Mouse (Mus musculus) kidney, postnatal 14 days (tissue): ENCODE measurements around the gene Tmem116.
A peak's percentile ranks its signal among the peaks of the same experiment; 100 is the strongest.

Source experiments
- DNase-seq: peaks from one replicate; pipeline ENCODE4 v3.0.0; 2022; ENCODE audit warnings: mixed read lengths

The Tmem116 gene

GRCm38 (mm10) chr5:121543370-121543769 is 91.7 kb downstream of the Tmem116 start:
- no peak for DNase-seq

GRCm38 (mm10) chr5:121544910-121545792 is 93.5 kb downstream of the Tmem116 start, which contains the start of the genes Adam1a and Gm42878:
Gene Adam1a (minus strand): TSS chr5:121545482.
Gene Gm42878 (minus strand): TSS chr5:121545482.
- DNase-seq = no peak

GRCm38 (mm10) chr5:121545793-121546529 is 94.3 kb downstream of the Tmem116 start, which contains the start of gene Mapkapk5:
Gene Mapkapk5 (minus strand): TSS chr5:121545905.
- DNase-seq = peak; percentile 98

GRCm38 (mm10) chr5:121546530-121546895 is 94.8 kb downstream of the Tmem116 start:
- DNase-seq = peak; percentile 69

GRCm38 (mm10) chr5:121547084-121547483 is 95.4 kb downstream of the Tmem116 start:
- no peak for DNase-seq

- DNase-seq = no peak
Observed at GRCm38 (mm10) chr5:121549196-121549595, 97.5 kb downstream of the Tmem116 start.

GRCm38 (mm10) chr5:121562436-121562835 is 110.7 kb downstream of the Tmem116 start:
- DNase-seq = no peak

- DNase-seq = peak; percentile 91
Observed at GRCm38 (mm10) chr5:121564468-121564895, 112.8 kb downstream of the Tmem116 start.

GRCm38 (mm10) chr5:121566035-121566681 is 114.5 kb downstream of the Tmem116 start:
- peak; percentile 68 for DNase-seq

GRCm38 (mm10) chr5:121569881-121570420 is 118.3 kb downstream of the Tmem116 start:
- DNase-seq = no peak

GRCm38 (mm10) chr5:121570787-121571186 is 119.1 kb downstream of the Tmem116 start:
- no peak for DNase-seq
